Mouse (Mus musculus) liver, adult 2 months (tissue): Measurements from ENCODE around the gene Myo1h.

Experiments
- CTCF ChIP-seq: fragments of 200-500 bp; IDR thresholded peaks from 2 replicates; pipeline ENCODE4 v1.5.1; 2011; ENCODE audit warnings: low read depth, low read length, control low read depth
- POLR2A ChIP-seq: fragments of 200-500 bp; IDR thresholded peaks from 2 replicates; pipeline ENCODE4 v1.6.1; 2011; ENCODE audit warnings: low read length, control low read depth; ENCODE audit not compliant: insufficient read depth; ENCODE audit errors: extremely low read depth

DNA sequence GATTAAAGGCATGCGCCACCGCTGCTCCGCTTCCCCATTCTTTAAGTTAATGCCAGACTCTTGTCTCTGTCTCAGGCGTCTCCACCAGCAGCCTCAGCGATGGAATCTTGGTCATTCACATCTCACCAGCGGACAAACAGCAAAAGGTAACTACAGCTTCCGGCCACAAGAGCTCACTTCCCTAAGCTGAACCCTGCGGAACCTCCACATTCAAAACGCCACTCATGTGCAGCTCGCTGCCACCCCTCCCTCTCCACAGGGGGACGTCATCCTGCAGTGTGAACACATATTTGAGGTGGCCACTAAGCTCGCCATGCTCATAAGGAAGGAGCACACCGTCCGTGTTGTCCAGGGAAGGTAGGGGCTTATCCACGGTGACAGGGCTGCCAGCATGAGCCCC lies 72.0 kb downstream of the Myo1h start:
- no peak for TF ChIP-seq CTCF
- TF ChIP-seq POLR2A, result no peak
